Mouse (Mus musculus) lung, adult 2 months (tissue): ENCODE data around the gene Prkch. TPM values are rescaled to one million over a fixed set of nuclear protein-coding genes. Genes with fewer than 3 reads are reported as not detected.

ENCODE experiments used
- DNase-seq: peaks from one replicate; pipeline ENCODE4 v3.0.0; 2022
- H3K4me1 ChIP-seq: fragments of 200-500 bp; 2 replicates; pipeline ENCODE4 v1.6.1; 2011; ENCODE audit warnings: low read length; ENCODE audit not compliant: control insufficient read depth, insufficient read depth
- H3K4me3 ChIP-seq: fragments of 200-500 bp; replicated peaks from 2 replicates; pipeline ENCODE3; 2011; ENCODE audit warnings: low read depth, mild to moderate bottlenecking, control low read depth, low read length; ENCODE audit errors: extremely low read depth
- CTCF ChIP-seq: fragments of 200-500 bp; IDR thresholded peaks from 2 replicates; pipeline ENCODE4 v1.5.1; 2011; ENCODE audit warnings: mild to moderate bottlenecking, low read length, control low read depth; ENCODE audit not compliant: insufficient read depth
- POLR2A ChIP-seq: fragments of 200-500 bp; IDR thresholded peaks from 2 replicates; pipeline ENCODE4 v1.6.1; 2011; ENCODE audit warnings: low read depth, mild to moderate bottlenecking, control low read depth, low read length, borderline replicate concordance; ENCODE audit errors: extremely low read depth
- WGBS: fragments of 180-500 bp; shearing (Covaris S2); methylation state at CpG from one replicate; pipeline ENCODE4 v1.1.7; 2018; 5-methylcytosine and 5-hydroxymethylcytosine counted together
- polyA plus RNA-seq: library from polyadenylated mRNA; depleted of rRNA; stranded (reverse); fragments of >200 nt; gene quantifications from 2 replicates; pipeline ENCODE4 v1.2.3, GENCODE M21; 2012

The Prkch gene
- polyA plus RNA-seq, 1 experiment, result 41.8 TPM

GRCm38 (mm10) chr12:73607381-73608064, 22.9 kb downstream of the Prkch start:
- peaks cover 44% of the 10 kb centered on the region for H3K4me1 ChIP-seq
- TF ChIP-seq CTCF (no peak), POLR2A (no peak)
- WGBS, result 40% methylated on average over 13 of the region's 13 CpGs
- H3K4me3 ChIP-seq, result no peak overlapping the region
- no peak for DNase-seq

GRCm38 (mm10) chr12:73608065-73608397, 23.4 kb downstream of the Prkch start:
- 27% methylated on average over 4 of the region's 4 CpGs for WGBS
- peaks cover 49% of the 10 kb centered on the region for H3K4me1 ChIP-seq

DNA sequence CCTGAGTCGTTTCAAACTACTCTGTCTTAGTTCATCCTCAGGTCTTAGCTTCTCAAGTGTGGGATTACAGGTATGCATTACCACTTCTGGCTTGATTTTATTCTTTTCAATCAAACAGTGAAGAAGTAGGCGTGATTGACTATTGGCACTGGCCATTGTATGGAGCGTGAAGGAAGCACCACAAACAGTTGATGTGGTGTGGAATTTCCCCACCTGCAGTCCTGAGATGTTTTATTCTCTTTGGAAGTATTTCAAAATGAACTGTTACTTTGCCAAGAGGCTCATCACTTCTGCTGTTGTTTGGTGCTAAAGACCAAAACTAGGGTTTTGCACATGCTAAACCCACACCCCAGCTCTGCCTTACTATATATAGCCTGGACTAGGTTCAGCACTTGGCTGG, 24.7 kb downstream of the Prkch start:
- Histone ChIP-seq H3K4me1 (peaks cover 47% of the 10 kb centered on the region), H3K4me3 (no peak overlapping the region)
- DNase-seq, result no peak
- WGBS, result 54% methylated on average over 3 of the region's 3 CpGs
- TF ChIP-seq CTCF (no peak), POLR2A (no peak)

More at GRCm38 (mm10) chr12:73608065-73608397, 23.4 kb downstream of the Prkch start:
- TF ChIP-seq POLR2A (no peak), CTCF (no peak)
- no peak overlapping the region for H3K4me3 ChIP-seq
- no peak for DNase-seq

- WGBS, result 55% methylated on average over 18 of the region's 18 CpGs
- no peak for TF ChIP-seq CTCF
Observed at GRCm38 (mm10) chr12:73609676-73610545, 25.3 kb downstream of the Prkch start.

GRCm38 (mm10) chr12:73610831-73611370, 26.3 kb downstream of the Prkch start:
- WGBS, result 35% methylated on average over 8 of the region's 8 CpGs
- peaks cover 42% of the 10 kb centered on the region for H3K4me1 ChIP-seq
- H3K4me3 ChIP-seq, result no peak overlapping the region
- no peak for DNase-seq
- TF ChIP-seq CTCF (no peak), POLR2A (no peak)

More at GRCm38 (mm10) chr12:73609676-73610545, 25.3 kb downstream of the Prkch start:
- Histone ChIP-seq H3K4me3 (no peak overlapping the region), H3K4me1 (peaks cover 45% of the 10 kb centered on the region)
- DNase-seq, result no peak

DNA sequence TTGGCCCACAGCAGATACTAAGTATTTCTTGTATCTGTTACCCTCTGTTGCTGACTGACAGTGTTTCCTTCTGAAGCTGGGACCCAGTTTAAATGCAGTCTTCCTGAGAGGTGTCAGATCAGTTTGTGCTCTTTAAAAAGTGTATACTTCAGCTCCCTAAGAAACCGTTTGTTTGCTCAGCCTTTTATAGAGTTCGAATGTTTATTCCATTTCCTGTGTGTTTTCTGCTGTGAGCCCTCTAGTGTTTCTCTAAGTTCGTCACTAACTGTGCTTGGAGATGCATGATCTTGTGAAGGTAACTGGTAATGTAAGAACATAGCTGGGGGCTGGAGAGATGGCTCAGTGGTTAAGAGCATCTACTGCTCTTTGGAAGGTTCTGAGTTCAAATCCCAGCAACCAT, 27.1 kb downstream of the Prkch start:
- no peak for TF ChIP-seq CTCF
- peaks cover 42% of the 10 kb centered on the region for H3K4me1 ChIP-seq
- 13% methylated on average over 3 of the region's 3 CpGs for WGBS

GRCm38 (mm10) chr12:73613183-73613582, 28.6 kb downstream of the Prkch start:
- TF ChIP-seq POLR2A, result no peak
- TF ChIP-seq CTCF, result no peak
- WGBS, result 30% methylated on average over 6 of the region's 6 CpGs
- H3K4me3 ChIP-seq, result no peak overlapping the region
- H3K4me1 ChIP-seq, result peaks cover 44% of the 10 kb centered on the region
- DNase-seq, result no peak

More for the DNA sequence above, 27.1 kb downstream of the Prkch start:
- no peak overlapping the region for H3K4me3 ChIP-seq
- no peak for DNase-seq

DNA sequence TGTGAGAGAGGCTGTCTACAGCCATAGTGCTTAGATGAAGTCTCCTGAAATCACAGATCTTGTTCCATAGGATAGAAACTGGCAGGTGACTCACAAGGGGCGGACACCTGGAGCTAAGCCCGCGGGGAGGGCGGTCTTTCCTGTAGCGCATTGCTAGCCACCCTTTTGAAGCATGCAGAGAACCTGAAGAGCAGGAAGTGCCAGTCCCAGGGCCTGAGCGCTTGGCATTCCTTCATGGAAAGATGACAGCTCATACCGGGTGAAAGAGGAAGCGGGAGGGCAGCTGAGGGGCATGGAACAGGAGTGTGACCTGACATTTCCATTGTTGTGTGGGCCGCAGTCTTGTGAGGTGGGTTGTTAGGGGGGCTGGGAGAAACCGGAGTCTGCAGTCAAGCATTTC, 33.1 kb downstream of the Prkch start:
- peaks cover 29% of the 10 kb centered on the region for H3K4me1 ChIP-seq
- peak; percentile 75 for DNase-seq
- whole genome bisulfite sequencing, result 21% methylated on average over 10 of the region's 10 CpGs
- TF ChIP-seq POLR2A (no peak), CTCF (no peak)
- H3K4me3 ChIP-seq, result peak overlapping the region; percentile 21

GRCm38 (mm10) chr12:73625277-73626032, 40.9 kb downstream of the Prkch start:
- Histone ChIP-seq H3K4me3 (no peak overlapping the region), H3K4me1 (peaks cover 10% of the 10 kb centered on the region)
- WGBS, result 80% methylated on average over 6 of the region's 6 CpGs
- TF ChIP-seq POLR2A (no peak), CTCF (no peak)
- DNase-seq, result no peak
